Mouse (Mus musculus) midbrain, embryonic 14.5 days (tissue): ENCODE data around the gene Ccdc47. TPM values are rescaled to one million over a fixed set of nuclear protein-coding genes. Genes with fewer than 3 reads are reported as not detected.

Experiments used
- ATAC-seq: fragments of 200-750 bp; cut with Nextera tagmentation; 2 replicates; pipeline ENCODE4 v1.8.0; 2017; ENCODE audit warnings: moderate number of reproducible peaks, moderate library complexity; ENCODE audit not compliant: low FRiP score, low TSS enrichment
- DNase-seq: peaks from one replicate; pipeline ENCODE4 v3.0.0-alpha.2; 2015
- H3K27ac ChIP-seq: fragments of 300-500 bp; sonication (generic); replicated peaks from 2 replicates; pipeline ENCODE4 v1.5.1; 2014; ENCODE audit warnings: mild to moderate bottlenecking, low read depth, low read length, moderate library complexity
- H3K27me3 ChIP-seq: fragments of 300-500 bp; sonication (generic); 2 replicates; pipeline ENCODE4 v1.6.1; 2014; ENCODE audit warnings: low read length, control low read depth, mixed read lengths; ENCODE audit not compliant: control insufficient read depth, insufficient read depth
- H3K36me3 ChIP-seq: fragments of 300-500 bp; sonication (generic); 2 replicates; pipeline ENCODE4 v1.6.1; 2014; ENCODE audit warnings: low read length, control low read depth; ENCODE audit not compliant: control insufficient read depth, insufficient read depth
- H3K4me1 ChIP-seq: fragments of 300-500 bp; sonication (generic); 2 replicates; pipeline ENCODE4 v1.6.1; 2014; ENCODE audit warnings: mild to moderate bottlenecking, antibody characterized with exemption, low read length, control low read depth; ENCODE audit not compliant: control insufficient read depth, insufficient read depth
- H3K4me2 ChIP-seq: fragments of 300-500 bp; sonication (generic); 2 replicates; pipeline ENCODE4 v1.6.1; 2014; ENCODE audit warnings: mild to moderate bottlenecking, low read length, moderate library complexity
- H3K4me3 ChIP-seq: fragments of 300-500 bp; sonication (generic); replicated peaks from 2 replicates; pipeline ENCODE4 v1.5.1; 2014; ENCODE audit warnings: low read depth, low read length
- H3K9ac ChIP-seq: fragments of 300-500 bp; sonication (generic); replicated peaks from 2 replicates; pipeline ENCODE4 v1.6.1; 2014; ENCODE audit warnings: mild to moderate bottlenecking, low read length, moderate library complexity
- H3K9me3 ChIP-seq: fragments of 300-500 bp; sonication (generic); 2 replicates; pipeline ENCODE4 v1.6.1; 2016; ENCODE audit warnings: low read length, control low read depth, mixed read lengths; ENCODE audit not compliant: control insufficient read depth
- WGBS: fragments of 180-500 bp; shearing (Covaris S2); extraction: QIAGEN DNeasy Blood & Tissue Kit; methylation state at CpG from one replicate; pipeline ENCODE4 v1.1.7; 2014; 5-methylcytosine and 5-hydroxymethylcytosine counted together
- polyA plus RNA-seq: library from polyadenylated mRNA; unstranded; fragments of >200 nt; fragmentation: Nextera tagmentation; extraction: Ambion mirVana; gene quantifications from 2 replicates; pipeline ENCODE4 v1.2.1, GENCODE M21; 2014

Ccdc47 gene
- polyA plus RNA-seq, 1 experiment from 2014 or later, result 87.5 TPM

DNA sequence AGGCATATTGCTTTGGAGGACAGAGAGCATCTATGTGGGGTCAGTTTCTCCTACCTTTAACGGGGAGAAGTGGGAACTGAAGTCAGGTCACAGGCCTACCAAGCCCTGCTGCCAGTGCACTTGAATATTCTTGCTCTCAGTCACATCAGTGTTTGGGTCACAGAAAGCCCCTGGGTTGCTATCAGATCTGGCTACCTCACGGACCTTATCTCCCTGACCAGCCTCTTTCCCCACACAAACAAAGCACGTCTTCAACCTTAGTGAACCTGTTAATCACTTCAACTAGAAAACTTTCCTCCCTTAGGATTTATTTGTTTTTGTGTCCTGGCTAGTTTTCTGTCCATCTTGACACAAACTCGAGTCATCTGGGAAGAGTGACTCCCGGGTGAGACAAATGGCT, 39.8 kb downstream of the Ccdc47 start:
- H3K4me1 ChIP-seq, result no peaks in the 10 kb centered on the region
- WGBS, result 90% methylated on average over 5 of the region's 5 CpGs
- DNase-seq (no peak), ATAC-seq (no peak)
- H3K36me3 ChIP-seq, result peaks cover 23% of the 10 kb centered on the region
- no peaks in the 10 kb centered on the region for H3K9me3 ChIP-seq
- H3K4me3 ChIP-seq, result no peak overlapping the region
- no peak overlapping the region for H3K4me2 ChIP-seq
- no peaks in the 10 kb centered on the region for H3K27me3 ChIP-seq
- H3K27ac ChIP-seq, result no peak overlapping the region
- H3K9ac ChIP-seq, result no peak overlapping the region

DNA sequence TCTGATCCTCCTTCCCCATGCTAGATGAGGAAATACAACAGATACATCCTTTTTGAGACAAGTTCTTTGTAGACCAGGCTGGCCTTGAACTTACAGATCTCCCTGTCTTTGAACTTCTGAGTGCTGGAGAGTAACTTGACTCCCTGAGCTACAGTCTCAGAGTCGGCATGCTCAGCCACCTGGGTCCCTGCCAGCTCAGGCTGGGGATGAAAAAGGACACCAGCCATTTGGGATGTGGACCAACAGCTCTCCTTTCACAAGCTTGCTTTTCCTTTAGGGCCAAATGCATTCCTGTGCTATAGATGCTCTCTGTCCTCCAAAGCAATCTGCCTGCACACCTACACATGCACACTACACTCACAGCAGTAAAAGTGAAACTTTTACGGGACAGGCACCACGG, 41.1 kb downstream of the Ccdc47 start:
- 81% methylated on average over 3 of the region's 3 CpGs for WGBS
- peaks cover 19% of the 10 kb centered on the region for H3K36me3 ChIP-seq
- ATAC-seq (no peak), DNase-seq (no peak)
- H3K9ac ChIP-seq, result no peak overlapping the region
- no peaks in the 10 kb centered on the region for H3K4me1 ChIP-seq
- no peaks in the 10 kb centered on the region for H3K27me3 ChIP-seq
- no peak overlapping the region for H3K4me2 ChIP-seq
- H3K4me3 ChIP-seq, result no peak overlapping the region
- H3K9me3 ChIP-seq, result no peaks in the 10 kb centered on the region
- H3K27ac ChIP-seq, result no peak overlapping the region

DNA sequence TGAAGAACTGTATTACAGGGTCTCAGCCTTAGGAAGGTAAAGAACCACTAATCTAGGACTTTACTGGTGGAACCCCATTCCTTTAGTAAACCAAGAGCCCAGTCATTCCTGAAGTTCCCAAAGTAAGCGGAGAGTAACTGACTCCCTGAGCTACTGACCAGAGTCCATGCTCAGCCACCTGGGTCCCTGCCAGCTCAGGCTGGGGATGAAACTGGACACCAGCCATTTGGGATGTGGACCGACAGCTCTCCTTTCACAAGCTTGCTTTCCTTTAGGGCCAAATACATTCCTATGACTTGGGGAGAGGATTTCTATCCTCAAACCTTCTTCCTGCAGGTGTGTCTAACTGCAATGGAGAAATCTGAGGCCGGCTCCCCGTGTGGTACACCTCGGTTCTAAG, 41.8 kb downstream of the Ccdc47 start:
- Histone ChIP-seq H3K4me3 (no peak overlapping the region), H3K27me3 (no peaks in the 10 kb centered on the region), H3K9ac (no peak overlapping the region), H3K27ac (no peak overlapping the region), H3K4me2 (no peak overlapping the region), H3K9me3 (no peaks in the 10 kb centered on the region), H3K4me1 (no peaks in the 10 kb centered on the region), H3K36me3 (peaks cover 24% of the 10 kb centered on the region)
- ATAC-seq (no peak), DNase-seq (no peak)
- WGBS, result 87% methylated on average over 5 of the region's 5 CpGs

DNA sequence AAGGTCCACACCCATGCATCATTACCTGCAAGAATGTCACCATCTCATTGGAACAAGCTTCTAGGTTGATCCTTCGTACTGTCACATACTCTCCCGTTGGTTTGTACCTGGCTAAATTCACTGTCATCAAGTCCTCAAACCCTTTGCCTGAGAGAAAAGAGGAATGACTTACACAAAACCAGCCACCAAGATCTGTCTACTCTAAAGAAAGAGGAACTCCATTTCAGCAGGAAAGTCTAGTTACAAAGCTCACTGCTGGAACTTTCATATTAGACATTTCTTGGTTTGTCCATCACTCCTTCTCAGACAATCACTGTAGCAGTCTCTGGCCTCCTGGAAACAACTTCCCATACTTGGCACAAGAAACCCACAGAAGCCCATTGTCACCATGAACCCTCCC, 42.9 kb downstream of the Ccdc47 start:
- Histone ChIP-seq H3K4me3 (no peak overlapping the region), H3K9ac (no peak overlapping the region), H3K4me2 (no peak overlapping the region), H3K27ac (no peak overlapping the region), H3K9me3 (no peaks in the 10 kb centered on the region), H3K4me1 (no peaks in the 10 kb centered on the region), H3K36me3 (peaks cover 30% of the 10 kb centered on the region), H3K27me3 (no peaks in the 10 kb centered on the region)
- ATAC-seq, result no peak
- WGBS, result 99% methylated on average over 2 of the region's 2 CpGs
- no peak for DNase-seq

DNA sequence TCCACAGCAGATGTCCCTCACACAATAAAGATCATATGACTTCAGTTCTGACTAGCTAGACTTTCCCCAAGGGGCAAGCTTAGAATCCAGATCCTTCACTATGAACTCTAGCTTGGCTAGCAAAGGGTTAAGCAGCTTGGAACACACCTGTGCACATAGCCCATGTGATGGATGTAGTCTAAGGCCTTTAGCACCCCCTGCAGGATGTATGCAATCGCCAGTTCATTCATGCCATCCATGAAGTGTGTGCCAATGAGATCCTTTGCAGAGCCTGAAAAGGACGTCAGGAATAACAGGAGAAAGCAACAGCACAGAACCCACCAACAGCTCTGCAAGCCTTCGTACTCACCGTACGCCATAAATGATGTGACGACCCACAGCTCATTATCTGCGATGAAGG, 45.3 kb downstream of the Ccdc47 start:
- Histone ChIP-seq H3K9me3 (no peaks in the 10 kb centered on the region), H3K36me3 (peaks cover 47% of the 10 kb centered on the region), H3K27ac (no peak overlapping the region), H3K4me3 (no peak overlapping the region), H3K27me3 (no peaks in the 10 kb centered on the region), H3K9ac (no peak overlapping the region), H3K4me2 (no peak overlapping the region), H3K4me1 (no peaks in the 10 kb centered on the region)
- 83% methylated on average over 7 of the region's 7 CpGs for WGBS
- ATAC-seq (no peak), DNase-seq (peak; percentile 59)

DNA sequence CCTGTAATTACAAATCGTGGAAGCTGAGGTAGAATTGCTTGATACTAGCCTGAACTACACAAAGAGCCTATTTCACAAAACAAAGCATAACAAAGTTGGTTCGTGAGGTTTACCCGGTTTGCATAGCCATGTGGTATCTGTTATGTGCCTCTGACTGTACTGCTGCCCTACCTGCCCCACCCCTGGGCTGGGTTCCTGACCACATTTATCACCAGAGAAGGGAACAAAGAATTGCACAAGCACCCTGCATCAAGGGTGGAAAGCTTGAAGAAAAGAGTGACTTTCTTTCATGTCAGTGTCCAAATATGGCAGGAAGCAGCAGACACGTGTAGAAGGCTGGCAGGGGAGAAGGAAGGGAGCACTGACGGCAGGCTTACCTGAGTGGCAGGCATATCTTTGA, 48.7 kb downstream of the Ccdc47 start:
- Histone ChIP-seq H3K4me1 (no peaks in the 10 kb centered on the region), H3K36me3 (peaks cover 63% of the 10 kb centered on the region), H3K4me3 (no peak overlapping the region), H3K9me3 (no peaks in the 10 kb centered on the region), H3K9ac (no peak overlapping the region), H3K4me2 (no peak overlapping the region), H3K27me3 (no peaks in the 10 kb centered on the region), H3K27ac (no peak overlapping the region)
- WGBS, result 90% methylated on average over 5 of the region's 5 CpGs
- ATAC-seq (no peak), DNase-seq (no peak)

DNA sequence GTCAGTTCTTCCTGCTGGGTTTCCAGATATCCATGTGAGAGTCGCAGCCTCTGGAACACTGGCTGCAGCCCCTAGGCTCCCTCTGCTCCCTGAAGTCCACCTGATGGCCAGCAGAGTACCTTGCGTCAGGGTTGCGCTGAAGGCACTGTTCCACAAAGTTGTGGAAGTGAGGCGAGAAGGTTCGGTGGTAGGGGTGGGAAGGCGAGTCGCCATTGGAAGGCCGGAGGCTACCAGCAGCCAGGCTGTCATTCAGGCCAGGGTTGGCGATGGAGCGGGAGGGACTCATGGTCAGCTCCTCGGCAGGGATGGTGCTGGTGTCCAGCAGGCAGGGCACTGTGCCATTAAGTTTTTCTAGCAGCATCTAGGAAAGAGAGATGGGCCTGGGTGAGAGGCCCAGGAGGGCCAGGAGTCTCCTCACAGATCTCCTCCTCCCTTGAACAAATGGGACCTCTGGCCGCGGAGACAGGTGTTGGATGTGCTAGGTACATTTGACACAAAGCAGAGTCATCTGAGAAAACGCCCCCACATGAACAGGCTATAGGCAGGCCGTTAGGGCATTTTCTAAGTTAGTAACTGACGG, 51.5 kb downstream of the Ccdc47 start:
- DNase-seq (no peak), ATAC-seq (no peak)
- Histone ChIP-seq H3K36me3 (peaks cover 51% of the 10 kb centered on the region), H3K27ac (no peak overlapping the region), H3K4me3 (no peak overlapping the region), H3K4me2 (no peak overlapping the region), H3K4me1 (peaks cover 13% of the 10 kb centered on the region), H3K27me3 (no peaks in the 10 kb centered on the region), H3K9me3 (no peaks in the 10 kb centered on the region), H3K9ac (no peak overlapping the region)
- WGBS, result 96% methylated on average over 16 of the region's 16 CpGs

DNA sequence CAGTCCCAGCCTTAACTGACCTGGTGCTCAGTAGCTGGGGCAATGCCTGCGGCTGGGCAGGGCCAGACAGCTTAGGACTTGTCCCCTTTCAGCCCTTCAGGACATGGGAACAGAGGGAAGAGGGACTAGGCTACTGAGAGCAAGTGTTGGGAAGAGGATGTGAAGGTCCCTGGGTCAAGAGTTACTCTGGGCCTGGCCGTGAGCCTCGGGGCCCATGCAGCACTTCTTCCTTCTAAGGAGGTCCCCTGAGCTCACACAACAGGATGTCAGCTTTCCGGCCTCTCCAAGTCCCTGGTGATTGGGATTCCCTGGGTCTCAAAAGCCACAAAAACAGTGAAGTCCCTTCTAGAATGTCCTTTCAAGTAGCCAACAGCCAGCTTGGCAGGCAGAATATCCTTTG, 52.6 kb downstream of the Ccdc47 start:
- H3K4me2 ChIP-seq, result no peak overlapping the region
- ATAC-seq (no peak), DNase-seq (no peak)
- no peaks in the 10 kb centered on the region for H3K27me3 ChIP-seq
- H3K27ac ChIP-seq, result no peak overlapping the region
- peaks cover 45% of the 10 kb centered on the region for H3K36me3 ChIP-seq
- no peak overlapping the region for H3K9ac ChIP-seq
- 90% methylated on average over 4 of the region's 4 CpGs for WGBS
- peaks cover 22% of the 10 kb centered on the region for H3K4me1 ChIP-seq
- no peak overlapping the region for H3K4me3 ChIP-seq
- no peaks in the 10 kb centered on the region for H3K9me3 ChIP-seq

DNA sequence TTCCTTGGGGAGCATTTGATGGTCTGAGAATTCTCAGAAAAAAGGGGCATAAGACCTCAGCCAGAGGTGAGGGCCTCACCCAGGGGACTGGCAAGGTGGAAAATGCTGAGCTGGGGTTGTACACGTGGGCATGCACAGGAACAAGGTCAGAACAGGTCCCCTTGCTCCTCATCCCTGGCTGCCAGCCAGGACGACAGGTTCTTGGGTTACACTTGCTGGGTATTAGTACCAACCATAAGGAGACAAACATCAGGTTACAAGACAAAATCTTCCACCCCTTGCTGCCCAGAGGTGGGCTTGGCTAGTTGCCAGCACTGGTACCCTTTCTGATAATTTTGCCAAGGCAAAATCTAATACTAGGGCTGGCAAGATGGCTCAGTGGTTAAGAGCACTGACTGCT, 53.9 kb downstream of the Ccdc47 start:
- Histone ChIP-seq H3K9me3 (no peaks in the 10 kb centered on the region), H3K4me2 (no peak overlapping the region), H3K27me3 (no peaks in the 10 kb centered on the region), H3K4me1 (peaks cover 26% of the 10 kb centered on the region), H3K27ac (no peak overlapping the region), H3K9ac (no peak overlapping the region), H3K36me3 (peaks cover 37% of the 10 kb centered on the region), H3K4me3 (no peak overlapping the region)
- DNase-seq (no peak), ATAC-seq (no peak)
- WGBS, result 88% methylated on average over 2 of the region's 2 CpGs
